Mouse (Mus musculus): ENCODE measurements around the gene Htra3. TPM values are rescaled to one million over a fixed set of nuclear protein-coding genes. Genes with fewer than 3 reads are reported as not detected.

Htra3 gene
- polyA plus RNA-seq, 1 experiment from 2014 or later, result 46.4 TPM

Other genes with a start within 250 kb of the Htra3 start
- gene Cpz, start 154.1 kb downstream of the Htra3 start, polyA plus RNA-seq (2014; fragmentation: Nextera tagmentation; extraction: Ambion mirVana), result 18.9 and 20.4 TPM in 2 replicates
- gene Trmt44, start 104.7 kb downstream of the Htra3 start, polyA plus RNA-seq (2014; fragmentation: Nextera tagmentation; extraction: Ambion mirVana), result 6.6 and 7.1 TPM in 2 replicates
- gene Acox3, start 96.7 kb downstream of the Htra3 start, polyA plus RNA-seq (2014; fragmentation: Nextera tagmentation; extraction: Ambion mirVana), result 11.8 and 13.4 TPM in 2 replicates
- gene Sh3tc1, start 60.2 kb upstream of the Htra3 start, polyA plus RNA-seq (2014; fragmentation: Nextera tagmentation; extraction: Ambion mirVana), result 5.1 and 5.3 TPM in 2 replicates
- gene Ablim2, start 78.1 kb upstream of the Htra3 start, polyA plus RNA-seq (2014; fragmentation: Nextera tagmentation; extraction: Ambion mirVana), result 3.4 and 5.4 TPM in 2 replicates
- gene Afap1, start 213.5 kb upstream of the Htra3 start, polyA plus RNA-seq (2014; fragmentation: Nextera tagmentation; extraction: Ambion mirVana), result 24.7 and 28.0 TPM in 2 replicates

Data from embryonic facial prominence, embryonic 14.5 days (tissue).